Mouse (Mus musculus) cerebellum, adult 18-20 months (tissue): ENCODE measurements around the gene Zp3.

Source experiments
- DNase-seq, 2 experiments: peaks; one replicate each; pipeline ENCODE4 v3.0.0; 2021

Gene Zp3

GRCm38 (mm10) chr5:135962125-135962491 is 17.8 kb upstream of the Zp3 start:
- DNase-seq: no peak

GRCm38 (mm10) chr5:135962492-135963279 is 17.2 kb upstream of the Zp3 start:
- peak; percentile 96 to 99 for DNase-seq

- DNase-seq: no peak
Measured at GRCm38 (mm10) chr5:135963280-135963627, 16.6 kb upstream of the Zp3 start.

- peak; percentile 30 to 48 for DNase-seq
Measured at GRCm38 (mm10) chr5:135965501-135965930, 14.4 kb upstream of the Zp3 start.

- no peak for DNase-seq
Measured at GRCm38 (mm10) chr5:135966866-135967265, 13.0 kb upstream of the Zp3 start.

- peak; percentile 54 to 62 for DNase-seq
Measured at GRCm38 (mm10) chr5:135968781-135969180, 11.1 kb upstream of the Zp3 start.

GRCm38 (mm10) chr5:135970247-135970646 is 9.7 kb upstream of the Zp3 start:
- no peak for DNase-seq

- no peak for DNase-seq
Measured at GRCm38 (mm10) chr5:135971876-135972275, 8.0 kb upstream of the Zp3 start.

- DNase-seq: no peak
Measured at GRCm38 (mm10) chr5:135974365-135974764, 5.5 kb upstream of the Zp3 start, which contains the start of gene Ssc4d. Gene Ssc4d, minus strand, starts transcription at chr5:135974531.

GRCm38 (mm10) chr5:135975893-135976668 is 3.8 kb upstream of the Zp3 start:
- no peak for DNase-seq

GRCm38 (mm10) chr5:135979381-135979780 is 518 bp upstream of the Zp3 start:
- no peak for DNase-seq

- peak; percentile 71 to 80 for DNase-seq
Measured at GRCm38 (mm10) chr5:135982398-135982797, 2.5 kb downstream of the Zp3 start.

- no peak for DNase-seq
Measured at GRCm38 (mm10) chr5:135984546-135985044, 4.7 kb downstream of the Zp3 start.

GRCm38 (mm10) chr5:135987248-135987647 is 7.3 kb downstream of the Zp3 start:
- no peak for DNase-seq

- DNase-seq: no peak
Measured at GRCm38 (mm10) chr5:135990601-135991000, 10.7 kb downstream of the Zp3 start.

- DNase-seq: no peak
Measured at GRCm38 (mm10) chr5:135993381-135993965, 13.6 kb downstream of the Zp3 start.

- peak in 1 of 2 experiments; percentile 14 for DNase-seq
Measured at GRCm38 (mm10) chr5:135994335-135994724, 14.4 kb downstream of the Zp3 start.

GRCm38 (mm10) chr5:135994725-135995687 is 15.1 kb downstream of the Zp3 start, which contains the start of gene Dtx2:
Gene Dtx2, plus strand, starts transcription at chr5:135994800.
- peak; percentile 89 to 94 for DNase-seq

- DNase-seq: no peak
Measured at GRCm38 (mm10) chr5:135996162-135996561, 16.3 kb downstream of the Zp3 start.

GRCm38 (mm10) chr5:136001222-136001621 is 21.3 kb downstream of the Zp3 start:
- DNase-seq: no peak

- no peak for DNase-seq
Measured at GRCm38 (mm10) chr5:136002325-136002724, 22.4 kb downstream of the Zp3 start.

GRCm38 (mm10) chr5:136002751-136003151 is 22.9 kb downstream of the Zp3 start:
- DNase-seq: no peak
